Mouse (Mus musculus) MEL (cell line): ENCODE measurements at regions not wholly inside any gene's neighbourhood (a gene's known extent, or its start where the extent isn't known, plus 50 kb on each side); places are given as distances from the start of the nearest gene placed in this dataset.

Source experiments
- CTCF ChIP-seq, 3 experiments: IDR thresholded peaks in 2 of 3; conservative IDR thresholded peaks in 1 of 3; 2 replicates each; pipeline ENCODE4 v1.5.1; 2011 to 2012; ENCODE audit warnings: low read length in 3 of 3, low read depth in 2 of 3, mild to moderate bottlenecking in 2 of 3, improper control_type of control experiment in 1 of 3, inconsistent platforms in 1 of 3, mixed read lengths in 1 of 3, moderate library complexity in 1 of 3; ENCODE audit not compliant: control insufficient read depth in 1 of 3, insufficient read depth in 1 of 3, poor library complexity in 1 of 3, severe bottlenecking in 1 of 3
- MYC ChIP-seq: IDR thresholded peaks from 2 replicates; pipeline ENCODE4 v1.6.1; 2011; ENCODE audit warnings: low read depth, mild to moderate bottlenecking, low read length, improper control_type of control experiment, moderate library complexity
- NELFE ChIP-seq: IDR thresholded peaks from 2 replicates; pipeline ENCODE4 v1.6.1; 2011; ENCODE audit warnings: low read depth, low read length, improper control_type of control experiment
- POLR2A ChIP-seq, 2 experiments: IDR thresholded peaks; 2 replicates each; pipeline ENCODE4 v1.6.1; 2011 to 2012; ENCODE audit warnings: low read length in 2 of 2, mild to moderate bottlenecking in 2 of 2, control low read depth in 1 of 2, improper control_type of control experiment in 1 of 2, low read depth in 1 of 2, moderate library complexity in 1 of 2; ENCODE audit not compliant: control insufficient read depth in 1 of 2, insufficient read depth in 1 of 2, poor library complexity in 1 of 2
- TBP ChIP-seq: IDR thresholded peaks from 2 replicates; pipeline ENCODE4 v1.8.0; 2011; ENCODE audit warnings: low read depth, low read length, improper control_type of control experiment
- ZNF384 ChIP-seq: IDR thresholded peaks from 2 replicates; pipeline ENCODE4 v1.6.1; 2012; ENCODE audit warnings: low read depth, mild to moderate bottlenecking, inconsistent platforms, low read length, improper control_type of control experiment

DNA sequence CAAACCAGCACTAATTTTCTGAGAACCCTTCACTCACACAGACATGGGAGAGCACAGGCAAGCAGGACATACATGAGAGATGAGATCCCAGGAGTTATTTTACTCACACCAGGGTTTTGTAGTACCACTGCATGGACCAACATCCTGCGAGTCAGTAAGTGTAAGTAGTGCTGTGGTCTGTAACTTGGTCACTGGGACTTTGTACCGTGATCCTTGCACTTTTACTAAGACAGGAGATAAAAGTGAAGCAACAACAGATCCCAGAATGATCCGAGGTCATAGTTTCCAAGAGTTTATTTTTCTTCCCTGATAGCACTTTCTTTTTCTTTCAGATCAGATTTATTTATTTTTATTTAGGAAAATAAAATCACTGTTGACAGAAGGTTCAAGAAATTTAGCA, 54.1 kb upstream of the Mtap start:
- TF ChIP-seq MYC (no peak), POLR2A (IDR thresholded peaks at IDR 0.05; ENCODE audit: control insufficient read depth in 1 of 2, insufficient read depth in 1 of 2, low read depth in 1 of 2, low read length in 2 of 2, poor library complexity in 1 of 2) (no peak), NELFE (no peak), TBP (no peak), ZNF384 (no peak), CTCF (IDR thresholded peaks at IDR 0.05 in 2 of 3, conservative IDR thresholded peaks at IDR 0.05 in 1 of 3; ENCODE audit: control insufficient read depth in 1 of 3, insufficient read depth in 1 of 3, low read depth in 2 of 3, low read length in 3 of 3, poor library complexity in 1 of 3, severe bottlenecking in 1 of 3) (no peak)
